Mouse (Mus musculus): ENCODE data around the gene Lrmda.

Gene Lrmda

GRCm38 (mm10) chr14:22048068-22048899 lies 28.8 kb downstream of the Lrmda start:
- DNase-seq, result no peak

- no peak for DNase-seq
Measured at GRCm38 (mm10) chr14:22048900-22049199, 29.3 kb downstream of the Lrmda start.

DNA sequence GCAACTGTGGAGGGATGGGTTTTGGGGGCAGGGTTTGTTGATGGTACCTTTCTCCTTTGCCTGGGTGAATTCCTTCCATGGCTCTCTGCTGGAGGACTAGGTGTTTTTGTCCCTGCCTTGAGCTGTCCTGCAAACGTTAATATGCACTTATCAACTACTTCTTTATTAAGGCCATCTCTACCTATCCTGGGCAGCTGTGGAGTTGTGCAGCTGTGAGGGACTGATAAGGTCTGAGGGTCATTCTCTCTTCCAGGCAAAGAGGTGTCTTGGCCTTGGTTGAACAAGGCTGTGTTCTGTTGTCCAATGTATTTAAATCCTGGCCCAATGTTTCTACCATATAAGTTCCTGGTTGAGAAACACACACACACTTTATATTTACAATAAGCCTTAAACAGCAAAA lies 29.8 kb downstream of the Lrmda start:
- DNase-seq, result no peak

DNA sequence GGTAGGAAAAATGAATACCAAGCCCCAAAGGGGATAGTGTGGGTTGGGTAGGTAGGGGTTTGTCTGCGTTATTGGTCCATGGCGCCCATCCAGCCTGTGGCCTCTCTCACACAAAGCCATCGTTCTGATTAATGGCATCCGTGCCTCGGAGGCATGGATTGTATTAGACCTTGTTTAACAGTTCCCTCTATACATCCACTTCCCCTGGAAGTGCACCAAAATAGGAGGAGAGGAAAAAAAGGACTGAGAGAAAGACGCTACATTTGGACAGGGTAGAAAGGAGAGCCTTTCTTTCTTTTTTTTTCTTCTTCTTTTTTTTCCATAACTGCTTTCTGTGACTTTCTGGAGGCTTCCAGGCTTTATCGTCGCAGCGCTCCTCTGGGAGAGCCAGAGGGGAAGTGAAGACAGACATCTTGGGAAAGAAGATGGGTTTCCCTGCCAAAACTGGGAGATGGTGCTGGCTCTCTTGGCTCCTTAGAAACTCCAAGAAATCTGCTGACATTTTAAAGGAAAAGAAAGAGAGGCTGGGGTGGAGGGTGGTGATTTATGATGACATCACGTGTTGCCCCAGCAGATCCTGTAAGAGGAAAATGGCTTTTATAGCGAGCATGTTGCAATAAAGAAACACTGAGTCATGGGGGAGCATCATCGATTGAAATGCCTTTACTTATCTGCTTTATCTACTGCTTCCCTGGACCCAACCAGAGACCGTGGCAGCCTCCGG lies 32.6 kb downstream of the Lrmda start:
- no peak for DNase-seq

DNA sequence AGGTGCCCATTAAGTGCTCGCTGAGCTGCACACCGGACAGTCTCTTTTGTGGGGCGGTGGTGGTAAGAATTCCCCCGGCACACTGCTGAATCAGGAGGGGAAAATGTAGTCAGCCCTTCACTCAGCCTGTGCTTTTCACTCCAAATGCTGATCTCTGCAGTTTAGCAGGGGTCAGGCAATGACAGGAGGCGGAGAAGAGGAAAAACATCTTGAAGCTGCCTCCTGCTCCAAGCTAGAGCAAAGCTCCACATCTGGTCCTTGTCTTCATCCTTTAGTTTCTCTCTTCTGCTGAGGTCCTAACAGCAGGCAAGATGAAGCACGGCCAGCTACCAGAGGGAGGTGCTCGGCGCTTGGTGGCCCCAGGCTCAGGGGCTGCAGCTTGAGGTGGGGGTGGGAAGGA lies 36.1 kb downstream of the Lrmda start:
- DNase-seq, result no peak

DNA sequence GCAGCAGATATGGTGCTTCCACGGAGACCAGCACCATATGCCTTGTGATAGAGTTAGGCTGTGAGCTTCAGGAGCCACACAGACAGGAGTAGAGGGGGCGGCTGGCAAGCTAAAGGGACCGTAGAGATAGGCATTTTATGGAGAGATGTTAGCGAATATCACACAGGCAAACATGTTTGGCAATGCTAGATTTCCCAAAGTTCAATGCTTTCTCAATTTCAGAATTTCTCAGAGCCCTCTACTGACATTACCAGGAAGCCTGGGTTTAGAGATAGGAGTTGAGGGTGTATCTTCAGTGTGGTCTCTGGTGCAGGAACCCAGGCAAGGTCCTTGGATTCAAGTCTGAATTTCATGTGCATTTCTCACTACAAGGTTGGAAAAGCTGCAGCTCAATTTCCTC lies 36.7 kb downstream of the Lrmda start:
- DNase-seq, result no peak

DNA sequence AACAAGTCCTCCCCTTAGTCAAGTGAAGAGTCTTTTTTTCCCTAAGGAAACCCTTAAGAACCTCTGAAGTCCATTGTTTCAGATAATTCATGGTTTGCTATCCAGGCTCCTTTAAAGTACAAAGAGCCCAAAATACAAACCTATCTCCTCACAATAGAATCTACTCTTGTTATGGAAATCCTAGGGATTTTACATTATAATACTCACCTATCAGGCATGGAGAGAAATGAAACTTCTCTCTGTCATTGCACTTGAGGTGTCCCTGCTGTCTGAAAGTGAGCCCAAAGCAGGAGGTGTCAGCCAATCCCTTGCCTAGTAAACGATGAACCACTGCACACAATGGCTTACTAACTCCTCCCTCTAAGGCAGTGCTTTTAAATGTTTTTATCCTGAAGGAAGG lies 39.2 kb downstream of the Lrmda start:
- no peak for DNase-seq

DNA sequence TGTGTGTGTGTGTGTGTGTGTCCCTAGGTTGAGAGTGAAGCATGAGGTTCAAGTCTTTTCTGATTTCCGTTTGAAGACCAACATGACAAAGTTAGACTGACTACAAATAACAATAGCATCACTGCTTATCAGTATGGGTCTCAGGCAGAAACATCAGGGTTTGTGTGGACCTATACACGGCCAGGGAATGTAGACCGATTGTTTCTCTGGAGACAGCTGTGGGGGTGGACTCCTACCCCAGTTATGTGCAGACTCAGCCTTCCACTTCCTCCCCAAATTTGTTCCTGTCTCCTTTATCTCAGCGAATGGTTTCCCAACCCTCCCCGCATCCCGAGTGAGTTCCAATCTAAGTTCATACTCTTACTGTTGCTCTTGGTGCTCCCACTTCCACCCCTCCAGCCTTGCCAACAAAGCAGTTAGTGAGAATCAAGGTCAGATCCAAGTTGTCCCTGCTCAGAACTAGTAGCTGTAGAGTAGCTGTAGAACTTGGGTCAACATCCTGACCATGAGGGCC lies 39.9 kb downstream of the Lrmda start:
- DNase-seq, result no peak

- no peak for DNase-seq
Measured at GRCm38 (mm10) chr14:22060787-22061186, 41.3 kb downstream of the Lrmda start.

- no peak for DNase-seq
Measured at GRCm38 (mm10) chr14:22062117-22062855, 42.8 kb downstream of the Lrmda start.

DNA sequence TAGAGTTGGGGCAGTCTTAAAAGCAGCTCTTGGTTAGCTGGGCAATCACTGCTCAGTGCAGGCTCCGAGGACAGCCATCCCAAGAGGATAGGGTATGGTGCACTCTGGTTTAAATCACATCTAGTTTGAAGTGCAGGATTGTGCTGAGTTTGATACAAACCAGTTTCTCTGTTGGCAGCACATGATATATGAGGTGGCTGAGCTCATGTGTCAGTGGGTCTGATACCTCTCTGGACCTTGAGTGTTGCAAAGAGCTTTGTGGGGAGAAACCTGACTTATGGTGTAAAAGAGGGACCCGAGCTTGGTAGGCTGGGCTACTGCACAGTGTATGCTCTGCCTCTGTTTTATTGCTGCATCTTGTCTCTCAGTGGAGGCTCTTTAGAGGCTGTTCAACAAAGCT lies 49.7 kb downstream of the Lrmda start:
- DNase-seq, result no peak

DNA sequence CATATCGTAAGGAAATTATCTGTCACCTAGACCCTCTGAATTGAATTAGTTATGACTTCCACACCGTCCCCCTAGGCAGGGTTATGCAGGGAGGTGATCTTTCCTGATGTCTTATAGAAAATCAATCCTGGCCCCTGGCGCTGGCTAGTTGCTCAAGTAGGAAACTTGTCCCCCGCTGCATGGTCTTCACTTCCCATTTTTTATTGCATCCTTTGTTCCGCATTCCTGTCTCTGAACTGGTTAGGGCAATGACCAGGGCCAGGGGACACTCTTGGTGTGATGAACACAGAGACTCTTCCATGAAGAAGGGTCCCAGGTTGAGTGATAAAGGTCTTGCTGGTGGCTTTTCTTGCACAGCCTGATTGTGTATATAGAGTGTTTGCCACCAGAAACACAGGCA lies 53.9 kb downstream of the Lrmda start:
- DNase-seq, result no peak

GRCm38 (mm10) chr14:22074229-22074628 lies 54.7 kb downstream of the Lrmda start:
- DNase-seq, result no peak

- DNase-seq, result no peak
Measured at GRCm38 (mm10) chr14:22083931-22084330, 64.4 kb downstream of the Lrmda start.

DNA sequence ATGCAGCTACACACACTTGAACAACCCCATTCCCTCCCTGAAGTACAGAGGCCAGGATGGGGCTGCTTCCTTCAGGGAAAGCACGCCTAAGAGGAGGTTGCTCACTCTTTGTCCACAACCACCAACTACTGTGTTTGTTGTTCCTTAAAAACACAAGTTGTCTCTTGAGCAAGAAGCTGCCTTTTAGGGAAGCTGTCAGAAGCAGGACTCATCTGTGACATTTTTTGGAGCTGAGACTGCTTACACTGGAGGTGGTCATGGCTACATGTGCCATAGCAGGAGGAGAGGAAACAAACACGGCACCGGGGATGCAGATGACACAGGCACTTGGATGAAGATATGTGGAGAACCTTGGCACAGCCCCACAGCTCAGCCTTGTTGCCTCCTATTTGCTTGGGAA lies 65.9 kb downstream of the Lrmda start:
- DNase-seq, result no peak

DNA sequence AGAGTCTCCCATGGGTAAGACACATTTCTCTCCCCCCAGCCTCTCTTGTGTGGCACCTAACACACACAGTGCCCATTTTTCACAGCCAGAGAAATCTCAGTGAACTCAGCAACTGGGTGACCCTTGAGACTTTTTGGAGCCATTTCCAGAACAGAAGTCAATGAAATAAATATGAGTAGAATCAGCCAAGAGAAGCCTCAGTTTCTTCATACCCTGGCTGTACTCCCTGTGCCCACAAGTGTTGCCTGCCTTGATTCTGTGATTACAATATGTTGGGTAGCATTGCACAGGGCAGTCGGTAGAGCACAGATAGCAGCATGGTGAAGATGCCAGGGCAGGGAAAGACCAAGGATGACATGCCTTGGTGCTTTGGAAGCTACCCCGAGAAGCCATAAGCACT lies 69.1 kb downstream of the Lrmda start:
- DNase-seq, result no peak

DNA sequence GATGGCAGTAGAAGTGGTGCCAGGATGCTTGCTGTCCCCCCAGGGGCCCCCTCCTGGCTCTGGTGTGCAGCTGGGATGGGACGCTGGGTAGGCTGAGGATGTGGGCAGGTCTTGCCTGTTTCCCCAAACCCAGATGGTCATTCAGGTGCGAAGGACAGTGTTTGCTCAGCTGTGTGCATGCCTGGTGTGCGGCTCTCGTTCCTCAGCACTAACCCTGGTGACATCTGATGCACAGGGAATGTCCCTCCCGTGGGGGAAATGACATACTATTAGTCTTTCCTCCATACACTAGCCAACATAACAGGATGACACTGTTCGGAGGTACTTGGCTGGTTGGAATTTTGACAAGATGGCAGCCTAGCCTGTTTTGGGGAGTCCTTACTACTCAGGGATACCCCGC lies 69.8 kb downstream of the Lrmda start:
- no peak for DNase-seq

DNA sequence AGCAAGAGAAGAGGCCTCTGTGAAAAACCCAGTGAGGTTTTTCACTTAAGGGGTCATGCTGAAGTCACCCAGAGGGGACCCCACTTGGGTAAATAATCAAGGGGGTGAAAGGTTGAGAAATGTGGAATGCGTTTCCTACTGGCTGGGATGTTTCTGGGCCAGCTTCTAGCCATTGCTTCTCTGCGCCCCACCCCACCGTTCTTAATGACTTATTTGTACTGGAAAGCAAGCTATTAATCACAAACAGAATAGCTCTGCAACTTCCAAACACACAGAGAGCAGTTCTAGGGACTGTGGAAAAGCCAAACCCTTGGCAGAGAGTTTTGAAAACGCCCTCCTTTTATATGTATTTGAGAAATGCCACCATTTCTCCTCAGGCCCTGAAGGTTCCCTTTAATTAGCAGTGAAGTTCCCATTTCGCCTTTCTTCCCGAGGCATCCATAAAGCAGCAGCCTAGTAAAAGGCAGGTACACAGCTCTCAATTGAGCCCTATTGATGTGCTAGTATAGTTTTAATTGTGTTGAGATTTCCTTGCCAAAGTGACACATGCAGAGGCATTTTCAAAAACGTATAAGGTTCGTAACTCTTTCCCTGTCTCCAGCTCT lies 70.5 kb downstream of the Lrmda start:
- DNase-seq, result no peak

DNA sequence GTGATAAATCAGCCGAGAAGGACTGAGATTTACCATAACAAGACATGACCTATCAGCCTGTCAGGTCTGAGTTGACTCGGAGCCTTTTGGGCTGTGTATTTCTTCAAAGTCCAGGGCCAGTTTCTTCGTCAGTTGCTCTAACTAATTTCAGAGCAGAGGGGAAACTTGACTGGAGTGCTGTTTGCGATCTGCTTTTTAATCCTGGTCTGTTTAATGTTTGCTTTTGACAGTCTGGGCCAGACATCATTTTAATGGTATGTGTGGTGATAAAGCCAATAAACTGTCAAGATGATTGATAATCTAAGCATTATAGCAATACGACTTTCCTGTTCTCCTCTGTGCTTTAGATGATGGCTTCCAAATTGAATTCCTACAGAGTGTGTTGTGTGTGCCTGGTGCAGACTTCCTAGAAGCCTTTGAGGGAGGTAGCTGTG lies 71.3 kb downstream of the Lrmda start:
- DNase-seq, result no peak

- no peak for DNase-seq
Measured at GRCm38 (mm10) chr14:22091306-22091705, 71.8 kb downstream of the Lrmda start.

DNA sequence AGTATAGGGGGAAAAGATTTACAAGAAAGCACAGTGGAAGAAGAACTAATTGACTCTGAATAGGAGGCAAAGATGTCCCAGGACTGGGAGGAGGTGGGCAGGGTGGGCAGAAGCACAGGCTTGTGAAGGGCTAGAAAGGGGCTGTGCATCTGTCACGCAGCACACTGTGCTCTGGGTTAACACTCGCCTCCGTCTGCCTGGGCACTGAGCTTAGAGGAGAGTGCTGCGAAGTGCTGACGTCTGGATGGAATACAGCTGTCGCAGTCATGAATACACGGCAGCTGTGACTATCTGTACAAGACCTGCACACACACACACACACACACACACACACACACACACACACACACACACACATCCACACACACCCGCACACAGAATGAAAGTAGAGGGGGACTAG lies 73.6 kb downstream of the Lrmda start:
- no peak for DNase-seq

- no peak for DNase-seq
Measured at GRCm38 (mm10) chr14:22101961-22102805, 82.7 kb downstream of the Lrmda start.

Measured in right cerebral cortex, postnatal 14 days (tissue).